Mouse (Mus musculus): ENCODE measurements around the gene Eif3d. TPM values are rescaled to one million over a fixed set of nuclear protein-coding genes. Genes with fewer than 3 reads are reported as not detected.

Gene Eif3d
- 77.6 and 95.5 TPM in 2 replicates for polyA plus RNA-seq (2012; rRNA removed; ENCODE audit: low replicate concordance)

GRCm38 (mm10) chr15:77970470-77971292 lies at the start of gene Eif3d:
TSS of gene Eif3d (minus strand) at chr15:77970813.

GRCm38 (mm10) chr15:77956404-77956901 lies 14.2 kb downstream of the Eif3d start, which contains the start of gene Foxred2:
TSS of gene Foxred2 (minus strand) at chr15:77956722.

GRCm38 (mm10) chr15:77928673-77929331 lies 41.8 kb downstream of the Eif3d start, which contains the start of gene Txn2:
TSS of gene Txn2 (minus strand) at chr15:77929006.

Other genes starting within 250 kb of the Eif3d start
- 3.4 and 50.9 TPM in 2 replicates for gene Apol9b, start 241.8 kb downstream of the Eif3d start, polyA plus RNA-seq (2012; rRNA removed; ENCODE audit: low replicate concordance)
- gene Apol8, start 213.8 kb downstream of the Eif3d start, polyA plus RNA-seq (2012; rRNA removed; ENCODE audit: low replicate concordance) = not detected in 2 replicates
- 34.1 and 42.1 TPM in 2 replicates for gene Myh9, start 128.6 kb downstream of the Eif3d start, polyA plus RNA-seq (2012; rRNA removed; ENCODE audit: low replicate concordance)
- 377 and 420 TPM in 2 replicates for gene Txn2, start 41.8 kb downstream of the Eif3d start, polyA plus RNA-seq (2012; rRNA removed; ENCODE audit: low replicate concordance)
- gene Foxred2, start 14.1 kb downstream of the Eif3d start, polyA plus RNA-seq (2012; rRNA removed; ENCODE audit: low replicate concordance) = 0.60 and 1.4 TPM in 2 replicates
- gene Cacng2, start 149.2 kb upstream of the Eif3d start, polyA plus RNA-seq (2012; rRNA removed; ENCODE audit: low replicate concordance) = 0.02 TPM in 1 of 2 replicates, not detected in the other
- 18.5 and 18.9 TPM in 2 replicates for gene Ift27, start 203.3 kb upstream of the Eif3d start, polyA plus RNA-seq (2012; rRNA removed; ENCODE audit: low replicate concordance)
- not detected in 2 replicates for gene Pvalb, start 235.6 kb upstream of the Eif3d start, polyA plus RNA-seq (2012; rRNA removed; ENCODE audit: low replicate concordance)